Comparison of ENCODE assay signal across 8 mouse cellular contexts in genomic region chr8:95633262-95634062, GRCm38 (mm10). TPM values are rescaled to one million over a fixed set of nuclear protein-coding genes. Genes with fewer than 3 reads are reported as not detected.
A peak's percentile ranks its signal among the peaks of the same experiment; 100 is the strongest.
DNase-seq lines count a peak whose midpoint lies in the region; ATAC-seq and TF ChIP-seq lines count a peak whose summit lies in the region.

Gins3 (plus strand) TSS chr8:95633453.

- ATAC-seq in forebrain, embryonic 15.5 days (replicated peaks) = peak; percentile 94
- peak; percentile 96 for ATAC-seq in lung, embryonic 14.5 days (ENCODE audit: insufficient read depth)

- no peaks in the 10 kb centered on the region for H3K36me3 ChIP-seq in forebrain, embryonic 15.5 days
- peaks cover 6% of the 10 kb centered on the region; the same call in 1 of the 2 replicates for H3K36me3 ChIP-seq in lung, embryonic 14.5 days (ENCODE audit: insufficient read depth)
- H3K36me3 ChIP-seq in thymus, adult 2 months (ENCODE audit: control insufficient read depth, insufficient read depth, low read length) = no peaks in the 10 kb centered on the region; the same call in 1 of the 2 replicates

- no peak within 1 kb of the TSS for H3K27ac ChIP-seq in forebrain, embryonic 15.5 days (replicated peaks)
- H3K27ac ChIP-seq in layer of hippocampus, adult 2 months = 0 out of 2 replicates have a peak within 1 kb of the TSS, but pooled peaks have one; percentile 32
- H3K27ac ChIP-seq in lung, embryonic 14.5 days (ENCODE audit: low read depth) = peak within 1 kb of the TSS; percentile 63
- H3K27ac ChIP-seq in olfactory bulb, adult 2 months (ENCODE audit: insufficient read depth, low read depth, low read length) = no peak within 1 kb of the TSS
- H3K27ac ChIP-seq in thymus, adult 2 months (ENCODE audit: control insufficient read depth, insufficient read depth, low read length) = no peak within 1 kb of the TSS

- intact Hi-C loops in heart, postnatal 36 days (cut with DNase I) = no loop called here

- 1% methylated on average over 52 of the region's 52 CpGs for WGBS in forebrain, embryonic 15.5 days
- WGBS in lung, embryonic 14.5 days = under 1% methylated on average over 52 of the region's 52 CpGs
- WGBS in olfactory bulb, adult 2 months = under 1% methylated on average over 52 of the region's 52 CpGs
- WGBS in thymus, adult 2 months = 2% methylated on average over 52 of the region's 52 CpGs

- peak; percentile 98 for DNase-seq in ES-CJ7 (ENCODE audit: low read depth, low spot score)
- DNase-seq in cerebellum, adult 11 months = peak; percentile 90
- peak; percentile 93 to 95 for DNase-seq in heart, postnatal 36 days
- DNase-seq in layer of hippocampus, adult 2 months (ENCODE audit: low spot score in 2 of 2) = peak; percentile 91 to 94
- peak; percentile 98 for DNase-seq in lung, embryonic 14.5 days
- peak; percentile 93 for DNase-seq in thymus, adult 2 months

- no peaks in the 10 kb centered on the region for H3K27me3 ChIP-seq in forebrain, embryonic 15.5 days
- H3K27me3 ChIP-seq in lung, embryonic 14.5 days (ENCODE audit: insufficient read depth, low read length) = no peaks in the 10 kb centered on the region
- H3K27me3 ChIP-seq in thymus, adult 2 months (ENCODE audit: control insufficient read depth, insufficient read depth, low read length) = no peaks in the 10 kb centered on the region

- TF ChIP-seq POLR2A in olfactory bulb, adult 2 months (IDR thresholded peaks at IDR 0.05; ENCODE audit: insufficient read depth, low read depth, low read length) = peak; percentile 24; the same call in 1 of the 2 replicates
- TF ChIP-seq POLR2A in thymus, adult 2 months (IDR thresholded peaks at IDR 0.05; ENCODE audit: control insufficient read depth, extremely low read depth, insufficient read depth, low read length, poor library complexity) = peak; percentile 28; the same call in 1 of the 2 replicates

- H3K4me2 ChIP-seq in forebrain, embryonic 15.5 days (replicated peaks) = peak within 1 kb of the TSS; percentile 84
- peak within 1 kb of the TSS; percentile 75 for H3K4me2 ChIP-seq in lung, embryonic 14.5 days

- TF ChIP-seq CTCF in layer of hippocampus, adult 2 months (conservative IDR thresholded peaks at IDR 0.05) = no peak
- TF ChIP-seq CTCF in lung, embryonic 14.5 days (IDR thresholded peaks at IDR 0.05; ENCODE audit: low read depth) = no peak
- TF ChIP-seq CTCF in olfactory bulb, adult 2 months (IDR thresholded peaks at IDR 0.05; ENCODE audit: insufficient read depth, low read depth, low read length) = no peak
- no peak for TF ChIP-seq CTCF in thymus, adult 2 months (IDR thresholded peaks at IDR 0.05; ENCODE audit: borderline replicate concordance, control insufficient read depth, extremely low read depth, insufficient read depth, low read length, poor library complexity)

- peak within 1 kb of the TSS; percentile 47 for H3K9ac ChIP-seq in forebrain, embryonic 15.5 days (replicated peaks)
- H3K9ac ChIP-seq in lung, embryonic 14.5 days = peak within 1 kb of the TSS; percentile 79

- peak within 1 kb of the TSS; percentile 65 for H3K4me3 ChIP-seq in forebrain, embryonic 15.5 days
- peak within 1 kb of the TSS; percentile 93 for H3K4me3 ChIP-seq in layer of hippocampus, adult 2 months
- peak within 1 kb of the TSS; percentile 87 for H3K4me3 ChIP-seq in lung, embryonic 14.5 days (ENCODE audit: low read depth, low read length)
- H3K4me3 ChIP-seq in olfactory bulb, adult 2 months (ENCODE audit: insufficient read depth, low read depth, low read length) = peak within 1 kb of the TSS; percentile 81
- peak within 1 kb of the TSS; percentile 67 for H3K4me3 ChIP-seq in thymus, adult 2 months (ENCODE audit: control insufficient read depth, insufficient read depth, low read length)

- peaks cover 10% of the 10 kb centered on the region for H3K4me1 ChIP-seq in forebrain, embryonic 15.5 days
- H3K4me1 ChIP-seq in lung, embryonic 14.5 days (ENCODE audit: insufficient read depth) = no peaks in the 10 kb centered on the region
- H3K4me1 ChIP-seq in olfactory bulb, adult 2 months (ENCODE audit: control insufficient read depth, insufficient read depth, low read length) = no peaks in the 10 kb centered on the region; the same call in 1 of the 2 replicates
- H3K4me1 ChIP-seq in thymus, adult 2 months (replicated peaks; ENCODE audit: control insufficient read depth, insufficient read depth, low read length) = peaks cover 6% of the 10 kb centered on the region

- H3K9me3 ChIP-seq in forebrain, embryonic 15.5 days = no peaks in the 10 kb centered on the region
- H3K9me3 ChIP-seq in lung, embryonic 14.5 days (ENCODE audit: low read depth, low read length) = no peaks in the 10 kb centered on the region

RNA-seq across cellular contexts. Expression of gene Gins3, which starts in this region (rescaled TPM):
- 10.6 and 14.0 TPM in 2 replicates for polyA plus RNA-seq in forebrain, embryonic 15.5 days (2015; fragmentation: Nextera tagmentation; extraction: Ambion mirVana)
- 1 to 10 TPM in 1 of 2 experiments, under 1 TPM in 1; 0.87 to 1.3 TPM for total RNA-seq in heart, postnatal 36 days (2021)
- total RNA-seq in layer of hippocampus, adult 2 months (2021) = 1 to 10 TPM; 1.9 to 2.9 TPM
- 26.5 and 31.6 TPM in 2 replicates for polyA plus RNA-seq in lung, embryonic 14.5 days (2014; fragmentation: Nextera tagmentation; extraction: Ambion mirVana)
- not detected in 2 replicates for polyA plus RNA-seq in olfactory bulb, adult 2 months (2012; ENCODE audit: insufficient read depth, insufficient read length, low replicate concordance, missing spikeins)
- polyA plus RNA-seq in thymus, adult 2 months (2012; rRNA removed) = 7.2 and 9.3 TPM in 2 replicates

Comparison
In these comparisons a context has a peak if more than half of its experiments do, and no peak if none do; other contexts are left out.
1. H3K27ac ChIP-seq: peak in layer of hippocampus, adult 2 months (single experiment) and lung, embryonic 14.5 days (single experiment); none in forebrain, embryonic 15.5 days (single experiment), olfactory bulb, adult 2 months (single experiment) and thymus, adult 2 months (single experiment).
2. Peak in every context shown above with its lines, with median percentiles within 50 percentile points of each other: DNase-seq and H3K4me3 ChIP-seq.